Mouse (Mus musculus): ENCODE results near the gene Tfap4.

Gene Tfap4

DNA sequence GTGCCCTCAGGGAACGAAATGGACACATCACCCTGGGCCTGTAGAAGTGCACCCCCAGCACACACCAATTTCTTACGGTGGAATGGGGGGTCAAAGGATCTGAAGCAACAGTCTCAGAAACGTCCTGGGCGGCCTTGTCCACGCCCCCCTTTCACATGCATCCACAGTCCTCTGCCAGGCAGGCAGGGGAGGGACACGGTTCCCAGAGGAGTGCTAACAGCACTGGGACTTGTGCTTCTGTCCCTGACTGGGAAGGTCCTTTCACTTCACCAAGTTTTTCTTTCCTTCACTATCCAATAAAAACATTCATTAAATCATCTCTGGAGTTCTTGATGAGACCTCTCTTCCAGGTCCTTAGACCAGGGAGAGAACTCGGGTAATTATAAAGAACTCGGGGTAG is 39.0 kb downstream of the Tfap4 start:
- no peak for DNase-seq (ENCODE audit: low spot score)

DNA sequence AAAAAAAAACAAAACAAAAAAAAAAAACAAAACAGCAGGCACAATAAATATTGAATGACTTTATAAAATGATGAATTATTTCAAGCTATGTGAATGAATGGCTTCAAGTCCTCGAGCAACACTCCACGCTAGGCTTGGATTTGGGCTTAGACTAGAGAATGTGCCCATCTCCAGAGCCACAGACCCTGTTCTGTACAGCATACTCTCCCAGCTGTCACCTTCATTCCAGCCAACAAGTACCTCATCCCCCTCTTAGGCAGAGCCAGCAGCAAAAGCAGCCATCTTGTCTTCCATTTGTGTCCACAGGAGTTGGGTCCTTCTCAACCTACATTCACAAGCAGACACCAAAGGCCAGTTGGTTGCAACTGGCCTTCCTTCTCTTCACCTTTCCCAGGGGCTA is 39.8 kb downstream of the Tfap4 start:
- DNase-seq (ENCODE audit: low spot score), result no peak

DNA sequence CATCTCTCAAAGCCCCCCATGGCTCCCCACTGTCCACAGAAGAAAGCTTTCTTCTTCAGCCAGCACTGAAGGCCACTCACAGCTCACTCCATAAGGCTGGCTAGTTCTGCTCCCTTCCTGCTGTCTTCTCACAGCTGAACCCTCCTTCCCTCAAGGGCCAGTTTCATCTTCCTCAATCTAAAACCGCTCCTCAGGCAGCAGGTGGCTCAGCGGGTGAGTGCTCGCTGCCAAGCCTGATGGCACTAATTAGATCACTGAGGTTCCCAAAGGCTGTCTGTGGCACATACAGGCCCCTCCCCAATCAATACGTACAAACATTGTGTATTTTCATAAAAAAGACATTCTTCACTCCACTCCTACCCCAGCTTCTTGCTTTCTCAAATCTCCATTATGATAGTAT is 40.5 kb downstream of the Tfap4 start:
- no peak for DNase-seq (ENCODE audit: low spot score)

DNA sequence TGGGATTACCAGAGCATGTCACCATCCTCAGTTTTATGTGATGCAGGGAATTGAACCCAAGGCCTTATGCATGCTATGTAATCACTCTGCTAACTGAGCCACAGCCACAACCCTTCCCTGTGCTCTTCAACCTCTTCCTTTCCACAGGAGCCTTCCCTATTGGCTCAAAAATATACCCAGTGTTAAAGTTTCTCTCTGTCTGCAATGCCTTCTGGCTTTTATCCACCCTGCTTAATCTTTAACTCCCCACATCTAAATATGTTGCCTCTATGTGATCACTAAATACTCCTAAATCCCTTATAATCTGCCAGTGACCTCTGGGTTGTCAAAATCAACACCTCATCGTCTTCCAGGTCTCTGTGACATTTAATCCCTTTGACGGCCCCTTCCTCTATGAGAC is 41.7 kb downstream of the Tfap4 start:
- no peak for DNase-seq (ENCODE audit: low spot score)

DNA sequence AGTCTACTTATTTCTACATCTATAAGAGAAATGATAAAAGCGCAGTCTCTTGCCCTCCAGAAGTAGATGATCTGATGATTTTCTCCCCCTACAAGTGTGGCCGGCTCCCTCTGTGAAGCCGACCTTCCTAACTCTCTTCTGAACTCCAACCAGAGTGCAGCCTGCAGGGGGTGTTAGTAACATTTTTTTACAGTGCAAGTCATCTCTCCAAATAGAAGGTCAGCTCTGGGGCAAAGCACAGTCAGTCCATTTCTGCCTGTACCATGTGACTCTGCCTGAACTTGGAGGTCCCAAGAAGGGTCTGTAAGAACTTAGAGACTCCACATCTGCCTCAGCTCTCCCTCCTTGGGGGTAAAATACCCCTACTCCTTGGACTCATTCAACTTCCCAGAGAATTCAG is 45.3 kb downstream of the Tfap4 start:
- DNase-seq (ENCODE audit: low spot score), result no peak

DNA sequence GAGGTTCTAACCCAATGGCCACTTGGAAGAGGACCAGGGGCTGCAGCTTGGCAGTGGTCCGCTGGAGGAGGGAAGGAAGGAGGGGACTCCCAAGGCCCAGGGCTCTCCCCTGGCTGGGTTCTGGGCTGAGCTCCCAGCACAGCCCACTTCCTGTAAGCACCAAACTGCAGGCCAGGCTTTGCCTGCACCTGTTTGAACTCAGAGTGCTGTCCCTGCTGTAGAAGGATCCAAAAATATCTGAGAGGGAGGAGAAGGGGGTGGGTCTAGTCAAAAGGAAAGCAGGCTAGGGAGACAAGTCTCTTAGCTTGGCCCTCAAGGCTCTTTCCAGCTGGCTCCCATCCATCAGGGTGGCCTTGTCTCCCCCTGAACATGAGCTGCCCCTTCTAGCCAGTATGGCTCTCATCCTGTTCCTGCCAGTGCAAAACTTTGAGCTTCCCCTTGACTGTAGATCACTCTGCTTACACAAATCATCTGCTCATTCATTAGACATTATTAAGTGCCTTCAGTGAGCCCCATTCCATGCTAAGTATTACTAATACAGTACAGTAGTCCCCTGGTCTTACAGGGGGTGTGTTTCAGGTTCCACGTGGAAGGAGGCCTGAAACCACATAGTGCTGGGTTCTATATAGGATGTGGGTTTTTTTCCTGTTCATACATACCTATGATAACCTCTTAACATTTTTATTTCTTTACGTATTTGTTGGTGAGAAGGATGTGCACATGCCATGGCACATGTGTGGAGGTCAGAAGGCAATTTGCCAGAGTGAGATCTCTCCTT is 46.8 kb downstream of the Tfap4 start:
- DNase-seq (ENCODE audit: low spot score), result peak; percentile 53

DNA sequence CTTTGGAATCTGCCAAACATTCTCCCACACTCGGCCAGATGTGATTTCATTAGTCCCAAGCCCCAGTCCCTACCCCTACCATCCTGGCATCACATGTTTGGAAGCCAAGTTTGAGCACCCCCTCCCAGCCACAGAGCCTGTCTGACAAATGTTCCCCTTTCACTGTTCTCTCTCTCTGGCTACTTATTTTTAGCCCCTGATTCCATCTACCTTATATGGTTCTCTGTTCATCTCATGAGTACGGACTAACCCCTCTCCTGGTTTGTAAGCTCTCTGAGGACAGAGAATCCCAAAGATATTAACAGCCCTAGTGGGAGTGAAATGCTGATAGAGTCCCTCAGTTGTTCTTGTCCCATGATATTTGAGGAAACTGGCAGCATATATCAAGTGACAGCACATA is 48.3 kb downstream of the Tfap4 start:
- DNase-seq (ENCODE audit: low spot score), result no peak

DNA sequence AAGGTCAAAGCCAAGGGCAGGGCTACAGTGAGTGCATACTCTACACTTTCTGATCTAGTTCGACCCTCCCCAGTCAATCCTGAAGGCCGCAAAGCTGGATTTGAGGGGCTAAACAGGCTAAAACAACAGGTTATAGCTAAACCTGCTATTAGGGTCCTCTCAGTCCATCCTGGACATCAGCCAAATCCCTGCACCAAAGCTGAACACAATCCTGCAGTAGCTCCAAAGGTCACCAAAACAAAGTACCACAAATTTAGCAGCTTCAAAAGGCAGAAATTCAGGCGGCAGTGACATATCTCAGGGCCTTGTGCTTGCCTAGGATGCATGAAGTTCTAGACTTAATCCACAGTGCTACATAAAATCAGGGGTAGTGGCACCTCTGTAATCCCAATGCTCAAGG is 53.5 kb downstream of the Tfap4 start:
- DNase-seq (ENCODE audit: low spot score), result no peak

DNA sequence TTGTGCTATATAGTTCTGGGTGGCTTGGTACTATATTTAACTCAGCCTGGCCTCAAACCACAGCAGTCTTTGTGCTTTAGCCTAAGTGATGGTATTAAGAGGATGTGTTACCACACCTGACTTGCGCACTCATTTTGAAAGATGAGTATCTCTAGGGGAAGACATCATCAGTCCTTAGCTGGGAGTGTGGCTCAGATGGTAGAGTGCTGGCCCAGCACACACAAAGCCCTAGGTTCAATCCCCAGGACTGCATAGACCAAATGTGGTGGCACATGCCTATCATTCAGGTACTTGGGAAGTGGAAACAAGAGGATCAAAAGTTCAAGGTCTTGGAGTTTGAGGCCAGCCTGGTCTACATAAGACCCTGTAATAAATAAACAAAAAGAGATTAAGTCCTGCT is 56.2 kb downstream of the Tfap4 start:
- no peak for DNase-seq (ENCODE audit: low spot score)

DNA sequence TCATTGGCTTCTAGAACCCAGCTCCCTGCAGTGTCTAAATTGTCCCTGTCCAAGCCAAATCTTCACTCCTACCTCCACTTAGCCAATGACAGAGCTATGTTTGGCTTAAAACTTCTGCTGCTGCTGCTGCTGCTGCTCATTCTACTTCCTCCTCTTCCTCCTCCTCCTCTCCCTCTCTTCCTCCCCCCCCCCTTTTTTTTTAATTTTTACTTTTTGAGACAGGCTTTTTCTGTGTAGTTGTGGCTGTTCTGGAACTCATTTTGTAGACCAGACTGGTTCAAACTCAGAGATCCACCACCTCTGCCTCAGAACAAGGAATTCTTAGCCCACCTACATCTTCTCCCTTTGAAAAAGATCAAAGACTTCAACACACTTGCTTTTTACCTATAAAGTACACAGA is 57.1 kb downstream of the Tfap4 start:
- DNase-seq (ENCODE audit: low spot score), result no peak

DNA sequence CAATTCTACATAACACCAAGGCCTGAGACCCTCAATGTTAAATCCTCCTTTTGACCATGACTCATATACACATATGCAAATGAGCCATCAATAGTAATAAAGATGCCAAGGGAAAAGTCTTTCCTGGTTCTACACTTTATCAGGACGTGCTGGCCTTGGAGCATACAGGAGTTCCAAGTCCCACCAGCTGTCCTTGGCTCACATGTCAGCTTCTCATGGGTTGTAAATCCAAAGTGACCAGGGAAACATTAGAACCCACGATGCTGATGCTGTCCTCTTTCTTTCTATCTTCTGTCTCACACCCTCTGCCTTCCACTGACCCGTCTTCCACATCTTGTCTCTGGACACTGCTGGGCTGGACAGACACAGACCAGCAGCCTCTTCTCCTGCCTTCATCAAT is 58.0 kb downstream of the Tfap4 start:
- DNase-seq (ENCODE audit: low spot score), result no peak

DNA sequence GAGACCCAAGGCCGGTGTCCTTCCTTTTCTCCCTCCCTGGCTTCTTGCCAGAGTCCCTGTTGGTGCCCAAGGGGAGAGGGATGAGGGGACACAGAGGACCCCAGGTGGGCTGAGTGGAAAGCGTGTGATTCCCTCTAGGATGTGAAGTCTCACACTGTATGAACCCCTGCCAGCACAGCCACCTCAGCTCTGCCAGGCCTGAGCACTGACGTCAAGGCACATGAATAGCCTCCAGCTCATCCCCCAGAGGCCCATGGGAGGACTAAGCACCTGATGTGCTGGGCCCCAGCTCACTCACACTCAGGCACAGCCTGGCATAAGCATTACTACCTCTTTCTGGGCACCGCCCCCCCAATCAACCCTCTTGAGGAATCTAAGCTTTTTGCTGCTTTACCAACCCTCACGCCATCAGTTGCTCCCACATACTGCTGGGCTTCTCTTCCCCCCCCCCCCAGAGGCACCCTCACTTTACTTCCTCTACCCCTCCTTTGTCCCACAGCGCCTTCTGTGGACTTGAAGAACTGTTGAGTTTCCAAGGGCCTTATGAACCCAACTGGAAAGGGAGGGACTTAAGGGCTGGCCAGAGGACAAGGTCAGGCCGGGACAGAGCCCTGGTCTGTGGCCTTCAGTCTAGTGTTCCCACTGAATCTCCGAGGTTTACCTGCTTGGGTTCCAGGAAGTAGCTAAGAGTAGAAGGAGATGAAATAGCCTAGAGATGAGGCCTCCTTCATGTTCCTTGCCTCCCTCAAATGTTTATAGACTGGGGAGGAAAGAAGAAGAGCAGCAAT is 58.9 kb downstream of the Tfap4 start:
- DNase-seq (ENCODE audit: low spot score), result no peak

DNA sequence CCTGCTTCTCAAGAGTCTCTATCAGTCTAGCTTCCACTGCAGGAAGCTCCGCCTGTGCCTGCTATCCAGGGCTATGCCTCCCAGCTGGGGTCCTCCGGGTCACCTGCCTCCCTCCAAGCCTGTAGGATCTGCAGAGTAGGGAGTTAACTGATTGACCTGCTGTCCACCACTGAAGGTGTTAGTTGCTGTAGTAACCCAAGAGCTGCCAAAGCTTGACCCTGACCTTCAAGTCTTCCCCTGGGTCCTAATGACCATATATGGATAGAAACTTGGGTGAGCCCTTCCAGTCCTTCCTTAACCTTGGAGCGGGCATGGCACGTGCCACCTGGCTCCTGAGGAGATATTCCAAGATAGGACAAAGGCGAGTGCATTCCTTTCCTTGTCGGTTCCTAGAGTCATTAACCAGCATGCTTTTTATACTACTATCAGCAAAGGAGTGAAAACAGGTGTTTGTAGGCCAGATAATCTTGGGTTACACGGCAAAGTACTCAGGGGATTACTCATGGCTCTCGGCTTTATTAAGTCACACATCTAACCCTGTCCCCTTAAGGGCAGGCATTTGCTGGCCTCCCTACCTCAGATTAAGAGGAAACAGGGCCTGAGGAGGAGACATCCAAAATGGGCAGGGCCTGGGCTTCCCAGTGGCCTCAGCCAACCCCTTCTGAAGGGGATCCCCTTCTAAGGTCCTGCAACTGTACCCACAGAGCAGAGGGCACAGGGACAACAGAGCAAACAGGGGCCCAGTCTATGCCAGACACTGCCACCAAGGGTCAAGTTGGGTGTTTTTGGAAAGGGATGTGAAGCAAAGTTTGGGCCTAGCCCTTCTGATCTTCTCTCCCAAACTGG is 61.7 kb downstream of the Tfap4 start:
- DNase-seq (ENCODE audit: low spot score), result no peak

DNA sequence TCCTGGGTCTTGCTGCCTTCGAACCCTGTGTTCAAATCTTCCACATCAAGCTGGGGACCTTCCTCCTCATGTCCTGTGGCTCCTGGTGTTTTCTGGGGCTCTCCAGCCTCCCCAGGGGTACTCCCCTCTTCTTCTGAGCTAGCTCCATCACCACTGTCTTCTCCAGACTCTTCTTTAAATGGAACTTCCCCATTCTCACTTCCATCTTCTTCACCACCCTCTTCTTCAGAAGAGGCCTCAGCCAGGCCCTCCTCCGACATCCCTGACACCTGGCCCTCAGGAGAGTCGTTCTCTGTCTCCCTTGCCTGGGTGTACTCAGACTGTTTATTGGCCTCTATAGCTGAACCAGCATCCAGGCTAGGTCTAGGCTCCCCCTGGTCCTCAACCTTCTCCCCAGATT is 63.2 kb downstream of the Tfap4 start:
- DNase-seq (ENCODE audit: low spot score), result no peak

DNA sequence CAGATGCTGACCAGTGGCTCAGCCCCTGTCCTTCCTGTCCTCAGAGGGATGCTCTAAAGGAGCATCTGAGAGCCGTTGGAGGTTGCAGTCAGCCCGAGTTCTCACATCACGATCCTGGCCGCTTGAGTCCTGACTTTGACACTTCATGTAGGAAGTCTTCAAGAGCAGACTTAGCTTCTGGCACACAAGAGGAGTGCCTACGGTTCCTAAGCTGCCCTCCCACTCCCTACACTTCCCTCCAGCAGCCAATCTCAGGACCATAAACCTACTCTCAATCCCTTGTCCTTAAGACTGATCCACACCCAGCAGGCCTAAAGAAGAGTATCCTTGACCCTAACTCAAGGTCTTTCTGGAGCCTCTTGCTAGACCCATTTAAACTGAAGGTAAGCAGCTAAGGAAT is 63.8 kb downstream of the Tfap4 start:
- peak; percentile 44 for DNase-seq (ENCODE audit: low spot score)

Measured in urinary bladder, postnatal 14 days (tissue).